8 mouse cellular contexts compared by ENCODE assay signal in the genomic region with DNA sequence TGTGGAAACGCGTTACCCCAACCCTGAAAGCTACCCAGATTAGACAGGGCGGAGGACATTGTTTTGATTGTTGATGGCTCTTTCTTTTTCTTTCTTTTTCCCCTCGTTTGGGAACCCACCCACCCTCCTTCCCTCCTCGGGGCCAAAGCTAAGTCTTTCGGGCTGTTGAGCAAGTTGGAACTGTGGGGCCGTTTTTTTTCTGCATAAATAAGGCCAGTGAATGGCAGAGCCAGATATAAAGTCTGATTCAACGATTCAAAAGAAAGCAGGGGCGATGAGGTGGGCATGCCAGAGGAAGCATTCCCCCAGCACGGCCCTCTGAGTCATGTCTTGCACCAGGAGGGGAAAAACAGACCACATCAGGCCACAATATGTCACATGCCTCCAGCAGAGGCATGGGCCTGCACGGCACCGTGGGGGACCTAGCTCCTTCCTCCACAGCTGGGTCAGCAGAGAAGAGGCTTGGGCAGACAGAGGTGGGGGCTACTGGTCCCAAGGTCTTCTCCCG.
A peak's percentile ranks its signal among the peaks of the same experiment; 100 is the strongest.
DNase-seq lines count a peak whose midpoint lies in the region; ATAC-seq and TF ChIP-seq lines count a peak whose summit lies in the region.

No protein-coding gene starts in this region.

- 15% methylated on average over 13 of the region's 13 CpGs for WGBS in heart, adult 2 months
- 4% methylated on average over 13 of the region's 13 CpGs for WGBS in kidney, postnatal 0 days
- WGBS in lung, embryonic 14.5 days: 7% methylated on average over 13 of the region's 13 CpGs
- 2% methylated on average over 13 of the region's 13 CpGs for WGBS in olfactory bulb, adult 2 months

- no peak for TF ChIP-seq POLR2A in heart, adult 2 months (IDR thresholded peaks at IDR 0.05; ENCODE audit: insufficient read depth, low read depth, low read length)
- TF ChIP-seq POLR2A in olfactory bulb, adult 2 months (IDR thresholded peaks at IDR 0.05; ENCODE audit: insufficient read depth, low read depth, low read length): no peak

- H3K4me2 ChIP-seq in kidney, postnatal 0 days (ENCODE audit: low read length): peak overlapping the region; percentile 56
- peak overlapping the region; percentile 73 for H3K4me2 ChIP-seq in lung, embryonic 14.5 days

- peaks cover 9% of the 10 kb centered on the region for H3K4me1 ChIP-seq in heart, adult 2 months (ENCODE audit: control insufficient read depth, insufficient read depth, low read length)
- H3K4me1 ChIP-seq in kidney, postnatal 0 days (replicated peaks; ENCODE audit: insufficient read depth, low read length): peaks cover 33% of the 10 kb centered on the region
- H3K4me1 ChIP-seq in lung, embryonic 14.5 days (ENCODE audit: insufficient read depth): peaks cover 11% of the 10 kb centered on the region
- H3K4me1 ChIP-seq in olfactory bulb, adult 2 months (ENCODE audit: control insufficient read depth, insufficient read depth, low read length): peaks cover 34% of the 10 kb centered on the region

- intact Hi-C loops in heart, adult 2 months (cut with DNase I): loop anchor here (1.0 to 5.0 kb wide), 6 partner anchors 18 to 262 kb away; no protein-coding TSS in a partner anchor

- peak overlapping the region; percentile 76 for H3K4me3 ChIP-seq in heart, adult 2 months
- H3K4me3 ChIP-seq in kidney, postnatal 0 days (replicated peaks; ENCODE audit: low read depth, low read length): peak overlapping the region; percentile 39
- peak overlapping the region; percentile 43 for H3K4me3 ChIP-seq in lung, embryonic 14.5 days (ENCODE audit: low read depth, low read length)
- H3K4me3 ChIP-seq in olfactory bulb, adult 2 months (ENCODE audit: insufficient read depth, low read depth, low read length): peak overlapping the region; percentile 53

- no peak for TF ChIP-seq CTCF in heart, adult 2 months (IDR thresholded peaks at IDR 0.05)
- TF ChIP-seq CTCF in kidney, postnatal 0 days (IDR thresholded peaks at IDR 0.05; ENCODE audit: low read depth): no peak
- no peak for TF ChIP-seq CTCF in lung, embryonic 14.5 days (IDR thresholded peaks at IDR 0.05; ENCODE audit: low read depth)
- TF ChIP-seq CTCF in olfactory bulb, adult 2 months (IDR thresholded peaks at IDR 0.05; ENCODE audit: insufficient read depth, low read depth, low read length): no peak

- peak; percentile 29 to 55 for DNase-seq in monocyte, adult 2 months (ENCODE audit: low read depth in 1 of 2, low spot score in 2 of 2)
- peak; percentile 57 to 66 for DNase-seq in heart, adult 2 months
- peak; percentile 55 for DNase-seq in kidney, postnatal 0 days (ENCODE audit: low spot score)
- peak; percentile 67 for DNase-seq in lung, embryonic 14.5 days
- DNase-seq in urinary bladder, postnatal 25 days (ENCODE audit: low spot score): no peak

- TF ChIP-seq EP300 in heart, adult 2 months (IDR thresholded peaks at IDR 0.05; ENCODE audit: insufficient read depth, low read depth, low read length): no peak

- no peaks in the 10 kb centered on the region for H3K27me3 ChIP-seq in heart, adult 2 months (ENCODE audit: control insufficient read depth, insufficient read depth, low read length)
- H3K27me3 ChIP-seq in kidney, postnatal 0 days (ENCODE audit: insufficient read depth, low read length): no peaks in the 10 kb centered on the region
- H3K27me3 ChIP-seq in lung, embryonic 14.5 days (ENCODE audit: insufficient read depth, low read length): no peaks in the 10 kb centered on the region

- no peak for ATAC-seq in monocyte, adult 5-6 weeks (replicated peaks; ENCODE audit: insufficient number of reproducible peaks, low FRiP score, low TSS enrichment, poor library complexity, severe bottlenecking)
- peak; percentile 48 for ATAC-seq in common myeloid progenitor, adult 5-6 weeks (replicated peaks; ENCODE audit: low read depth, poor library complexity, severe bottlenecking)
- ATAC-seq in kidney, postnatal 0 days (replicated peaks; ENCODE audit: low FRiP score, low read depth): no peak
- ATAC-seq in lung, embryonic 14.5 days (ENCODE audit: insufficient read depth): peak; percentile 21; the same call in 1 of the 2 replicates

- no peaks in the 10 kb centered on the region for H3K9me3 ChIP-seq in kidney, postnatal 0 days (replicated peaks; ENCODE audit: low read length)
- H3K9me3 ChIP-seq in lung, embryonic 14.5 days (ENCODE audit: low read depth, low read length): no peaks in the 10 kb centered on the region

- no peaks in the 10 kb centered on the region for H3K36me3 ChIP-seq in heart, adult 2 months (ENCODE audit: control insufficient read depth, insufficient read depth, low read length)
- no peaks in the 10 kb centered on the region for H3K36me3 ChIP-seq in kidney, postnatal 0 days (ENCODE audit: insufficient read depth, low read length)
- H3K36me3 ChIP-seq in lung, embryonic 14.5 days (ENCODE audit: insufficient read depth): no peaks in the 10 kb centered on the region

- no peaks in the 10 kb centered on the region for H3K79me2 ChIP-seq in heart, adult 2 months (replicated peaks; ENCODE audit: control insufficient read depth, insufficient read depth, low read length)

- H3K9ac ChIP-seq in heart, adult 2 months (ENCODE audit: low read depth, low read length): peak overlapping the region; percentile 83
- peak overlapping the region; percentile 74 for H3K9ac ChIP-seq in kidney, postnatal 0 days (ENCODE audit: low read depth, low read length)
- peak overlapping the region; percentile 70 for H3K9ac ChIP-seq in lung, embryonic 14.5 days

- peak overlapping the region; percentile 99 for H3K27ac ChIP-seq in heart, adult 2 months
- peak overlapping the region; percentile 100 for H3K27ac ChIP-seq in kidney, postnatal 0 days
- H3K27ac ChIP-seq in lung, embryonic 14.5 days (ENCODE audit: low read depth): peak overlapping the region; percentile 99
- peak overlapping the region; percentile 100 for H3K27ac ChIP-seq in olfactory bulb, adult 2 months (ENCODE audit: insufficient read depth, low read depth, low read length)

Comparison
In these comparisons a context has a peak if more than half of its experiments do, and no peak if none do; other contexts are left out.
1. ATAC-seq: peak in common myeloid progenitor, adult 5-6 weeks (single experiment) and lung, embryonic 14.5 days (single experiment); none in monocyte, adult 5-6 weeks (single experiment) and kidney, postnatal 0 days (single experiment).
2. Peak in every context shown above with its lines, with median percentiles within 50 percentile points of each other: H3K27ac ChIP-seq, H3K4me3 ChIP-seq and H3K9ac ChIP-seq.